Mouse (Mus musculus): ENCODE measurements around the gene Dffb. TPM values are rescaled to one million over a fixed set of nuclear protein-coding genes. Genes with fewer than 3 reads are reported as not detected.

Gene Dffb
- 13.5 and 14.8 TPM in 2 replicates for polyA plus RNA-seq (2016; fragmentation: Nextera tagmentation; extraction: Ambion mirVana)

DNA sequence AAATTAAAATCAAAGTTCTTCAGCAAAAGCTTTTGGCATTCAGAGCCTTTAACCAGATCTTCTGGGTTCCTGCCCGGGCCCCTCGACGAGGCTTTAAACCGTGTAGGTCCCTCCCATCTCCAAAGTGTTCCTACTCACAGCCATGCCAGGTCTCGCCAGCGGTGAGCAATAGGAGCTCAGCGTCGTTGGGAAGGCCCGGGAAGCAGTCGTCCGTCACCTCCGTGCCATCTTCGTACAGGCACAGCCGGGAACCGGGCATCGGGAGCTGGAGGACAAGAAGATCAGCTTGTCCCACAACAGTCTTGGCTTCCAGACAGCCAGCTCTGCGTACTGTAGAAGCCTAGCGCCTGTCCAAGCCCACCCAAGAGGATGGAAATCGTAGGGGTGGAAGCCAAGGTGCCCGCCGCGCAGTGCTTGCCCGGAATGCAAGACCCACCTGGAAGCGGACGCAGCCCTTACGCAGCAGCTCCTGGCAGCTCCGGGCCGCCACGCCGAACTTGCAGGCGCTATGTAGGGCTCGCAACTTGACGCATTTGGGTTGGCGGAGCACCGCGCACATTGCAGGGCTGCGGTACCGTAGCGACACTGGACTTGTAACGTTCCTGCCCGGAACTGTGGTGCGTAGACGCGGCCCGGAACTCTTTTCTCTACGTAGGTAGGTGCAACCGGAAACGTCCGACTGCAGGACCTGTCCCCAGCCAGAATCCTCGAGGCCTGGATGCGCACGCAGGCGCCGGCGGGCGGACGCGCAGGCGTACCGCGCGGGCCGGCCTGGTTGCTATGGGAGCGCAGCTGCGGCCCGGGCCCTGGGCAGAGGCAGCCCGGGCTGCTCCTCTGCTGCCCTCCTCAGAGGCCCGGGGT is at the start of gene Dffb, which contains the start of gene Cep104:
Gene Dffb, minus strand, starts transcription at position 696 of the 861 bp plus-strand sequence.
Gene Cep104, plus strand, starts transcription at position 764 of the 861 bp plus-strand sequence.
- no peaks in the 10 kb centered on the region for H3K27me3 ChIP-seq (ENCODE audit: poor library complexity, severe bottlenecking)
- H3K4me1 ChIP-seq, result peaks cover 29% of the 10 kb centered on the region
- H3K4me3 ChIP-seq, result peak within 1 kb of the TSS; percentile 95
- no peaks in the 10 kb centered on the region for H3K9me3 ChIP-seq
- H3K36me3 ChIP-seq (replicated peaks), result peaks cover 32% of the 10 kb centered on the region
- 1% methylated on average over 68 of the region's 68 CpGs for WGBS
- DNase-seq (ENCODE audit: extremely low spot score, low spot score), result peak; percentile 93
- H3K27ac ChIP-seq, result peak within 1 kb of the TSS; percentile 90

DNA sequence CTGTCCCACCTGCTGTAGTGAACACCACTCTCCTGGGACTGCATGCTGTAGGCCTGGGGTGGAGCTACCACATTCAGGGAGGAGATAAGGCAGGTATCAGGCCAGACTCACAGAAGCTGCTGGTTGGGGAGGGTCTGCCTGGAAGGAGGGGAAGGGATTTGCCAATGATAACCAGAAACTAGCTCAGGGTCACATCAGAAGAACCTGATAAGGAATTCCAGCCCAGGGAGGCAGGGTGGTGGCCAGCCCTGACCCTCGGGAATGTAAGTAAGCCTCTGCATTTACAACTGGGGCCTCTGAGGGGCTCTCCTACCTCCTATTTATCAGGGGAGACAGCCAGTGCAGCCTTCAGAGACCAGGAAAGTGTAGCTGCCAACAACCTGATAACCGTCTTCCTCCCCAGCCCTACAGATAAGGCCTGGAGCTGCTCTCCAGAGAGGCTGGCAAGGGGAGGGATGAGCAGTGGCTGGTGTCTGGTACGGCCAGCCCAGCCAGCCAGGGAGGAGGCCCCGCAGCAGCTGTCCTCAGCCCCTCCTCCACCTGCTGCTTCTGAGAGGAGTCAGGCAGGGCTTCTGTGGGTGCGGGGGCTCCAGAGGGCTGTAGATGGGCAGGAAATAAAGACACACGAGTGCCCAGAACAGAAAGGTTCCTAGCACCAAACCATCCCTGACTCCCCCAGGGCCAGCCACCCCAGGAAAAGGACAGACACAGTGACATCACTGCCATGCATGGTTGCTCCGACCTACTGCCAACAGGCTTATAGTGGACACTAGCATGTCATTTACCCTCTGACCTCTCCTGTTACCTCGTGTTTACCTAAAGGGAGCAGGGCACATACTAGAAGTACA is 49.1 kb upstream of the Dffb start:
- 0 out of 2 replicates have a peak overlapping the region, but pooled peaks have one; percentile 53 for H3K4me3 ChIP-seq
- 34% methylated on average over 8 of the region's 8 CpGs for WGBS
- peaks cover 32% of the 10 kb centered on the region for H3K4me1 ChIP-seq
- no peak overlapping the region; the same call in 1 of the 2 replicates for H3K27ac ChIP-seq
- H3K9me3 ChIP-seq, result no peaks in the 10 kb centered on the region
- peaks cover 40% of the 10 kb centered on the region for H3K36me3 ChIP-seq (replicated peaks)
- H3K27me3 ChIP-seq (ENCODE audit: poor library complexity, severe bottlenecking), result peaks cover 45% of the 10 kb centered on the region
- peak; percentile 25 for DNase-seq (ENCODE audit: extremely low spot score, low spot score)

DNA sequence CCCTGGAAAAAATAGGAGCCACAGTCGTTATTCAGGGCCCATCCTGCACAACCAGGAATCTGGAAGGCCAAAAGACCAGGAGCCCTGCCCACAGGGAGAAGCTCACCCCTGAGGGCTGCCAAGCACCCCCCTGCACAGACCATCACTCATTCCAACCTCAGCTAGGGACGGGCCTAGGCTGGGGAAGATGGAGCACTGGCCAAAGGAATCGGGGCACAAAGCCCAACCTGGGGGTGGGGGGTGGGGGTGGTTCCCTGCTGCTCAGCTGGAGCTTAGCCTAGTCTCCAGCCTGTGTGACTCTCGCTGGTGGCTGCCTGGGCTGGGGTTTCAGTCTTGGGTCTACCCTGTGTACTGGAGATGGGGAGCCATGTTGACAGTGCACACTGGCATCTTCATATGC is 47.9 kb upstream of the Dffb start:
- Histone ChIP-seq H3K27me3 (ENCODE audit: poor library complexity, severe bottlenecking) (peaks cover 45% of the 10 kb centered on the region), H3K4me3 (0 out of 2 replicates have a peak overlapping the region, but pooled peaks have one; percentile 1), H3K36me3 (replicated peaks) (peaks cover 51% of the 10 kb centered on the region), H3K4me1 (peaks cover 32% of the 10 kb centered on the region), H3K27ac (peak overlapping the region; percentile 25; the same call in 1 of the 2 replicates), H3K9me3 (no peaks in the 10 kb centered on the region)
- 45% methylated on average over 4 of the region's 4 CpGs for WGBS
- DNase-seq (ENCODE audit: extremely low spot score, low spot score), result no peak

DNA sequence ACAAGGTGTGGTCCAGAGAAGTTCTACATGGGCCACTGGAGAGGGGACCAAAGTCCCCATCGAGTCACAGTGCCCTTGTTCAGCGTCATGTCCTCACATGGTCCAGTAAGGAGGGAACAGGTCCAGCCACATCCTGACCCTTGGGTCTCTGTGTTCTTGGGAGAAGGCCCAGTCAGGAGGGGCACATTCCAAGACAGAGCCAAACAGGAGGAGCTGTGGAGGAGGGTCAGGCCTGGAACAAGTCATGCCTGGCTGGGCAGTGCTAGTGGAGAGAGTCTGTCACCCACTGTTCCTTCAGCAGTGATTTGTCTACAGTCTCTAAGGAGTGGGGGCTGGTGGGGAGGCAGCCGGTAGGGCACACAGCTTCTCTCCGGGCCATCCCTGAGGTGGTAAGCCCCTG is 47.5 kb upstream of the Dffb start:
- no peaks in the 10 kb centered on the region for H3K9me3 ChIP-seq
- DNase-seq (ENCODE audit: extremely low spot score, low spot score), result no peak
- H3K27me3 ChIP-seq (ENCODE audit: poor library complexity, severe bottlenecking), result peaks cover 41% of the 10 kb centered on the region
- 82% methylated on average over 4 of the region's 4 CpGs for WGBS
- peaks cover 56% of the 10 kb centered on the region for H3K36me3 ChIP-seq (replicated peaks)
- 0 out of 2 replicates have a peak overlapping the region, but pooled peaks have one; percentile 1 for H3K4me3 ChIP-seq
- H3K27ac ChIP-seq, result 0 out of 2 replicates have a peak overlapping the region, but pooled peaks have one; percentile 25
- peaks cover 32% of the 10 kb centered on the region for H3K4me1 ChIP-seq

GRCm38 (mm10) chr4:154021432-154021831 is 46.5 kb upstream of the Dffb start:
- peaks cover 29% of the 10 kb centered on the region for H3K4me1 ChIP-seq

DNA sequence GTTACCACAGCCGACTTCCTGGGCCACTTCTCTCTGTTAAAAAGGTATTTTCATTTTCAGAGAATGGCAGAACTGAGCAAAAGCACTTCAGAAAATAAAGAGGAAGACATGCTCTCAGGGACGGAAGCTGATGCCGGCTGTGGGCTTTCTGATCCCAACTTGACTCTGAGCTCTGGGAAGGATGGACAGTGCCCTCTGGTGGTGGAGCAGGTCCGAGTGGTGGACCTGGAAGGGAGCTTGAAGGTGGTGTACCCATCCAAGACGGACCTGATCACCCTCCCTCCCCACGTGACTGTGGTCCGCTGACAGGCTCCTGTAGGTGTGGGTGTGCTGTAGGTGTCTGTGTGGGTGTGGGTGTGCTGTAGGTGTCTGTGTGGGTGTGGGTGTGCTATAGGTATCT is 44.6 kb upstream of the Dffb start:
- H3K27ac ChIP-seq, result no peak overlapping the region
- WGBS, result 79% methylated on average over 7 of the region's 7 CpGs
- H3K27me3 ChIP-seq (ENCODE audit: poor library complexity, severe bottlenecking), result peaks cover 12% of the 10 kb centered on the region
- peak; percentile 26 for DNase-seq (ENCODE audit: extremely low spot score, low spot score)
- no peak overlapping the region for H3K4me3 ChIP-seq
- H3K9me3 ChIP-seq, result no peaks in the 10 kb centered on the region
- H3K4me1 ChIP-seq, result peaks cover 11% of the 10 kb centered on the region
- peaks cover 84% of the 10 kb centered on the region for H3K36me3 ChIP-seq (replicated peaks)

More at GRCm38 (mm10) chr4:154021432-154021831, 46.5 kb upstream of the Dffb start:
- DNase-seq (ENCODE audit: extremely low spot score, low spot score), result no peak
- Histone ChIP-seq H3K4me3 (no peak overlapping the region), H3K36me3 (replicated peaks) (peaks cover 65% of the 10 kb centered on the region), H3K27ac (no peak overlapping the region), H3K27me3 (ENCODE audit: poor library complexity, severe bottlenecking) (peaks cover 31% of the 10 kb centered on the region), H3K9me3 (no peaks in the 10 kb centered on the region)
- 90% methylated on average over 9 of the region's 9 CpGs for WGBS

GRCm38 (mm10) chr4:154015476-154015875 is 40.5 kb upstream of the Dffb start:
- no peaks in the 10 kb centered on the region for H3K9me3 ChIP-seq
- peaks cover 72% of the 10 kb centered on the region for H3K36me3 ChIP-seq (replicated peaks)
- WGBS, result 93% methylated on average over 11 of the region's 11 CpGs
- no peak overlapping the region for H3K27ac ChIP-seq
- H3K4me3 ChIP-seq, result no peak overlapping the region
- no peak for DNase-seq (ENCODE audit: extremely low spot score, low spot score)
- peaks cover 29% of the 10 kb centered on the region for H3K4me1 ChIP-seq
- no peaks in the 10 kb centered on the region for H3K27me3 ChIP-seq (ENCODE audit: poor library complexity, severe bottlenecking)

GRCm38 (mm10) chr4:154012132-154012882 is 37.4 kb upstream of the Dffb start:
- 4% methylated on average over 55 of the region's 55 CpGs for WGBS
- Histone ChIP-seq H3K4me3 (peak overlapping the region; percentile 100), H3K27ac (peak overlapping the region; percentile 92), H3K27me3 (ENCODE audit: poor library complexity, severe bottlenecking) (no peaks in the 10 kb centered on the region), H3K9me3 (no peaks in the 10 kb centered on the region), H3K4me1 (peaks cover 29% of the 10 kb centered on the region), H3K36me3 (replicated peaks) (peaks cover 42% of the 10 kb centered on the region)
- DNase-seq (ENCODE audit: extremely low spot score, low spot score), result peak; percentile 21

DNA sequence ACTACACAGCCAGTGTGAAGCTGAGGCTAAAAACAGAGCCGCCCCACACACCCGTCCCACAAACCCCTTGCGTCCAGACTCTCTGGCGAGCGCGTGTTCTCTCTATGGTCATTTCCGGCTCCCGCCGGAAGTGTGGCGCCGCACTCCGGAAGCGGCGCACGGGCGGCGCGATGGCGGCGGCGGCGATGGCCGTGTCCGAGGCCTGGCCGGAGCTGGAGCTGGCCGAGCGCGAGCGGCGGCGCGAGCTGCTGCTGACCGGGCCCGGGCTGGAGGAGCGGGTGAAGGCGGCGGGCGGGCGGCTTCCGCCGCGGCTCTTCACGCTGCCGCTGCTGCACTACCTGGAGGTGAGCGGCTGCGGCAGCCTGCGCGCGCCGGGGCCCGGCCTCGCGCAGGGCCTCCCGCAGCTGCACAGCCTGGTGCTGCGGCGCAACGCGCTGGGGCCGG is 36.7 kb upstream of the Dffb start, which contains the start of gene Lrrc47:
Gene Lrrc47, plus strand, starts transcription at position 86 of the 444 bp plus-strand sequence.
- H3K27ac ChIP-seq, result peak within 1 kb of the TSS; percentile 92

GRCm38 (mm10) chr4:154010907-154011645 is 36.1 kb upstream of the Dffb start:
- Histone ChIP-seq H3K27me3 (ENCODE audit: poor library complexity, severe bottlenecking) (no peaks in the 10 kb centered on the region), H3K9me3 (no peaks in the 10 kb centered on the region), H3K27ac (peak overlapping the region; percentile 92), H3K4me3 (peak overlapping the region; percentile 100), H3K36me3 (replicated peaks) (peaks cover 42% of the 10 kb centered on the region), H3K4me1 (peaks cover 29% of the 10 kb centered on the region)
- no peak for DNase-seq (ENCODE audit: extremely low spot score, low spot score)
- WGBS, result 26% methylated on average over 13 of the region's 13 CpGs

More for the DNA sequence above, 36.7 kb upstream of the Dffb start, which contains the start of gene Lrrc47:
- WGBS, result under 1% methylated on average over 59 of the region's 59 CpGs
- Histone ChIP-seq H3K36me3 (replicated peaks) (peaks cover 42% of the 10 kb centered on the region), H3K27me3 (ENCODE audit: poor library complexity, severe bottlenecking) (no peaks in the 10 kb centered on the region), H3K4me3 (peak within 1 kb of the TSS; percentile 100), H3K9me3 (no peaks in the 10 kb centered on the region), H3K4me1 (peaks cover 29% of the 10 kb centered on the region)
- peak; percentile 87 for DNase-seq (ENCODE audit: extremely low spot score, low spot score)

DNA sequence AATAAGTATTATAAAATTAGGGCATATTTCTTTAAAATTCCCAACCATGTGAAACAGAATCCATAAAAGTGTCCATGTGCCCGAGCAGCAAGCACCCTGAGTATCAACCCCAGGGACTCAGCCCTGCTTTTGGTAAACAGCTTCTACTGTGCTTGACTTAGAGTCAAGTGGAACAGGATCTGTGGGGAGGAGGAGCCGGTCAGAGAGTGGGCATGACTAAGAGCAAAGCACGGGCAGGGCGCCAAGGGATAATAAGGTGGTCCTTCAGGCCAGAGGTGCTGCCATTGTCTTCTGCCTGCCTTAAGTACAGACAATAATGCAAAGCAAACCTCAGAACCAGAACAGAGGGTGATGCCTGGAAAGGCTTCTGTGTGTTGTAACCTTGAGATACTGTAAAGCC is 32.8 kb upstream of the Dffb start:
- Histone ChIP-seq H3K4me1 (peaks cover 14% of the 10 kb centered on the region), H3K9me3 (no peaks in the 10 kb centered on the region), H3K4me3 (no peak overlapping the region), H3K36me3 (replicated peaks) (peaks cover 45% of the 10 kb centered on the region), H3K27me3 (ENCODE audit: poor library complexity, severe bottlenecking) (no peaks in the 10 kb centered on the region), H3K27ac (no peak overlapping the region)
- WGBS, result 87% methylated on average over 4 of the region's 4 CpGs
- DNase-seq (ENCODE audit: extremely low spot score, low spot score), result no peak

Measured in forebrain, embryonic 10.5 days (tissue).